Mouse (Mus musculus): ENCODE results near the gene Mamstr. TPM values are rescaled to one million over a fixed set of nuclear protein-coding genes. Genes with fewer than 3 reads are reported as not detected.

Gene Mamstr
- total RNA-seq, 4 experiments from 2014 or later = 18.5 to 36.8 (median 28.8) TPM

DNA sequence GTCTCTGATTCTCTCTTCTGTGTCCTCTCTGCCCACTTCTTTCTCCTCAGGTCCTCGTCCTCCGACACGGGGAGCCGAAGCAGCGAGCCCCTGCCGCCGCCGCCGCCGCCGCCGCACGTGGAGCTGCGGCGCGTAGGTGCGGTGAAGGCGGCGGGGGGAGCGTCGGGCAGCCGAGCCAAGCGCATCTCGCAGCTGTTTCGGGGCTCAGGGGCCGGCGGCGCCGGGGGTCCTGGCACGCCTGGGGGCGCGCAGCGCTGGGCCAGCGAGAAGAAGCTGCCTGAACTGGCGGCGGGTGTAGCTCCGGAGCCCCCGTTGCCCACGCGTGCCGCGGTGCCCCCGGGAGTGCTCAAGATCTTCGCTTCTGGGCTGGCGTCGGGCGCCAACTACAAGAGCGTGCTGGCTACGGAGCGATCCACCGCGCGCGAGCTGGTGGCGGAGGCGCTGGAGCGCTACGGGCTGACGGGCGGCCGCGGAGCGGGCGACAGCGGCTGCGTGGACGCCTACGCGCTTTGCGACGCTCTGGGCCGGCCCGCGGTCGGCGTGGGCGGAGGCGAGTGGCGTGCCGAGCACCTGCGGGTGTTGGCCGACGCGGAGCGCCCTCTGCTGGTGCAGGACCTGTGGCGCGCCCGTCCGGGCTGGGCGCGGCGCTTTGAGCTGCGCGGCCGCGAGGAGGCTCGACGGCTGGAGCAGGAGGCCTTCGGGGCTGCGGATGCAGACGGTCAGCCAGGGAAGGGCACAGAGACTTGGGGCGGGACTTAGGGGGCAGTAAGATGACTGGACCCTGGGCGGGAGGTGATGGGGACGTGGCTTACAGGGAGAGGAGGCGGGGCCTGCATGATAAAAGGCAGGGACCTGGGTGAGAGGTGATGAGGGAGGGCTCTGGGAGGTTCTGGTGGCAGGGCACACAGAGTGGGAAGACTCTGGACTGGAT, 11.1 kb upstream of the Mamstr start:
- peak; percentile 74 to 79 for DNase-seq (ENCODE audit: low spot score in 2 of 2)

- no peak for DNase-seq (ENCODE audit: low spot score in 2 of 2)
These were observed 9.5 kb upstream of the Mamstr start for GRCm38 (mm10) chr7:45630064-45630907.

GRCm38 (mm10) chr7:45632499-45632898, 7.3 kb upstream of the Mamstr start:
- DNase-seq (ENCODE audit: low spot score in 2 of 2) = no peak

GRCm38 (mm10) chr7:45634946-45635681, 4.7 kb upstream of the Mamstr start:
- DNase-seq (ENCODE audit: low spot score in 2 of 2) = no peak

DNA sequence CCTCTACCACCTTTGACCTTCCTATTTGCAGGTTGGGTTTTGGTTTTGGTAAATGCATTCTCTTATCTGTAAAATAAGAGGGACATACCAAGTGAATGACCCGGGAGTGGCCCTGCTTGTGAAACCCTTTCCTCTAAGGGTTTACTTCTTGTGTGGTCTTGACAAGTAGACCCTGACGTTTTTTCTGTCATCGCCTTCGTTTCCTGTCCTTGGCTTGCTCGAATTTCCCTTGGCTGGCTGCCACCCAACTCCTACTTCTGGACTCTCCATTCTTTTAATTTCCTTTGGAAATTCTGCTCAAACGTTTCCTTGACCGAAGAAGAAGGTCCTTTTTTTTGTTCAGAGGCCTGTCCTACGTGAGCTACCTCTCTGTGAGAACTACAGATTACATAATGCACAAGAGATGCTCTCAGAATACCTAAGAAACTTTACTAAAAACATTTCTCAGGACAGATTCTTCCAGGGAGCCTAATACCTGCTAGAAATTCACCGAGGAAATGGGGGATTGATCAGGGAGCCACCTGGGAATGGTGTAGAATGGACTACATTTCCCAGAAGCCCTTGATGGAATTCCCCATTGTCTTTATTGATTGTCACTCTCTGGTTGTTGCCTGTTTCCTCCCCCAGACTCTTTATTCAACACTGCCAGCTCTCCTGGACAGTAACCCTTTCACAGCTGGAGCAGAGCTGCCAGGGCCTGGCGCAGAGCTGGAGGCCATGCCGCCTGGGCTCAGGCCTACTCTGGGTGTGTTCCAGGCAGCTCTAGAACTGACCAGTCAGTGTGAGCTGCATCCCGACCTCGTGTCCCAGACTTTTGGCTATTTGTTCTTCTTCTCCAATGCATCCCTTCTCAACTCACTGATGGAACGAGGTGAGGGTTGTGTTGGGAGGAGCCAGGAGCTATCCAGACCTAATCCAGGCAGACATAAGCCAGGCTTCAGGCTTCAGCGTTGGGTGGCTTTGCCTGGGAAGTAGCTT, 3.8 kb upstream of the Mamstr start:
- no peak for DNase-seq (ENCODE audit: low spot score in 2 of 2)

GRCm38 (mm10) chr7:45637710-45638109, 2.1 kb upstream of the Mamstr start:
- no peak for DNase-seq (ENCODE audit: low spot score in 2 of 2)

GRCm38 (mm10) chr7:45638623-45639401, 965 bp upstream of the Mamstr start:
- DNase-seq (ENCODE audit: low spot score in 2 of 2) = peak; percentile 94 to 97

- DNase-seq (ENCODE audit: low spot score in 2 of 2) = peak; percentile 26 to 58
These were observed 597 bp downstream of the Mamstr start for GRCm38 (mm10) chr7:45640191-45640957.

GRCm38 (mm10) chr7:45641391-45642040, 1.7 kb downstream of the Mamstr start:
- DNase-seq (ENCODE audit: low spot score in 2 of 2) = peak; percentile 55 to 75

GRCm38 (mm10) chr7:45642083-45642482, 2.3 kb downstream of the Mamstr start:
- no peak for DNase-seq (ENCODE audit: low spot score in 2 of 2)

GRCm38 (mm10) chr7:45642503-45643255, 2.9 kb downstream of the Mamstr start:
- no peak for DNase-seq (ENCODE audit: low spot score in 2 of 2)

DNA sequence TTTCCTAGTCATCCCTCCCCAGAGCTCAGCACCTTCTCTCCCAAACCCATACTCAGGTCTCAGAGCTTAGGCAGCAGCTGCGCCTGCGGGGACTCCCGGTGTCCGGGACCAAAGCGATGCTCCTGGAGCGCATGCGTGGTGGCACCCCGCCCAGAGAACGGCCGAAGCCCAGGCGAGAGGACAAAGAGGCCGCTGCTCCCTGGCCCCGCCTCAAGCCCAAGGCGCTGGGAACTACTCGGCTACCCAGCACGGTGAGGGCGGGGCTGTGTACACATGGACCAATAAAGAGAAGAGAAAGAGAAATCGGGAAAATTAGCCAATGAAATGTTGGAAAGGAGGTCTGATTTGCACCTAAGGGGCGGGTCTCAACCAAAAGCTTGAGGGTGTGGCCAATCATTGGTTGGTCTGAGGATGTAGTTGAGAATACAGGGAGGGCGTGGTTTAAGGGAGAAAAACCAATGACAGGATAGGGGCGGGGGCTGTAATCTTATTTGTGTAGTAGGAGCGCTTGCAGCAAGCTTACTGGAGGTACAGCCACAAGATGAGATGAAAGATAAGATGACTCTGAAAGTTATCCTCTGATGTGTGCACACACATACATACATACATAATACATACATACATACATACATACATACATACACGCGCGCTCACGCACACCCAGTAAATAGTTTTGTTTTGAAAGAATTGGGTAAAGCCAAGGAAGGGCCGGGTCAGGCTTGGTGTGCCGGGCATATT, 3.8 kb downstream of the Mamstr start:
- peak; percentile 88 to 93 for DNase-seq (ENCODE audit: low spot score in 2 of 2)

GRCm38 (mm10) chr7:45644183-45644582, 4.4 kb downstream of the Mamstr start:
- peak in 1 of 2 experiments; percentile 34 for DNase-seq (ENCODE audit: low spot score in 2 of 2)

GRCm38 (mm10) chr7:45644872-45645590, 5.3 kb downstream of the Mamstr start:
- DNase-seq (ENCODE audit: low spot score in 2 of 2) = no peak

- DNase-seq (ENCODE audit: low spot score in 2 of 2) = no peak
These were observed 5.8 kb downstream of the Mamstr start for GRCm38 (mm10) chr7:45645591-45645971.

DNA sequence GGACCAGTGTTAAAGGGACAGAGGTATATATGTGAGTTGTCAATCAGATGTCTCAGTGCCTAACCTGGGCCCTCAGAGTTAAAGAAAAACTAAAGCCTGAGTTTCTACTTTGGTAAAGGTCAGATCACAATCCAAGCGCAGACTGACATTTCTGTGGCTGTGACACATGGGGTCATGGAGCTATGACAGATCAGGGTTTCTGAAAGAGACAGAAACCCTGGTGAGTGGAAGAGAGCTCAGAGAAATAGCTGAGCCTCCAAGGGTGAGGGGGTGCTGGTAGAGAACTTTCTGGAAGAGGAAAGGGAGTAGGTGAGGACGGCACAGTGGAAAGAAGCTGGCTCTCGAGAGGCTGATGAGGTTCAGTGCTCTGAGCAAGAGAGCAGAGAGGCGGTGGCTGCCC, 6.9 kb downstream of the Mamstr start:
- DNase-seq (ENCODE audit: low spot score in 2 of 2) = no peak

All from gastrocnemius, adult 8-10 months (tissue).